Comparison of ENCODE assay signal across 32 mouse cellular contexts in the genomic region with DNA sequence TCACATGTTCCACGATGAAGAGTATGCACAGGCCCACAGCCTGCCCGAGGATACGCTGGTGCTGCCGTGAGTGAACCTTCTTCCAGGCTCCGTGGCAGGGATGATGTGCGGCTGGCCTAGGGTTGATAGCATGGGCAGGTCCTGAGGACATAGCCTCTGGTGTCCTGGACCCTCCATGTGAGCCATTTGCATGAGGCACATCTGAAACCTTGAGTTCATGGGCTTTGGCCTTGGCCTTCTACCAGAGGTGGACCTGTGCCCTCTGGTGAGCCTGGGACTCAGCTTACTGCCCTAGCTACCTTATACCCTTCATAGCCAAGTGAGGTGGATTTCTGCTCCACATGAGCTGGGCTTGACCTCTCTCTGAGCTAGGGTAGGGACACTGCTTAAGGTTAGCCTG. TPM values are rescaled to one million over a fixed set of nuclear protein-coding genes. Genes with fewer than 3 reads are reported as not detected.
"Had no signal": no experiment of that assay in that cellular context is flagged by ENCODE, and none has a peak within 500 bp of the region (broad histone marks: within the 10 kb centered on the region; RNA-seq: fewer than 3 reads in every experiment).

No protein-coding gene starts in this region.

- DNase-seq: left cerebral cortex, postnatal 4 days; liver, embryonic 13.5 days; lung, adult 18-20 months; lung, adult 2 months; lung, embryonic 14.5 days; lung, postnatal 10 days; lung, postnatal 14 days; lung, postnatal 36 days; lung, postnatal 4 days; midbrain, embryonic 14.5 days had no signal

- H3K27ac ChIP-seq: limb, embryonic 10.5 days; limb, embryonic 12.5 days; limb, embryonic 13.5 days; limb, embryonic 15.5 days; liver, embryonic 12.5 days; liver, embryonic 13.5 days; liver, embryonic 14.5 days; liver, embryonic 15.5 days; lung, embryonic 15.5 days; macrophage; midbrain, embryonic 10.5 days; midbrain, embryonic 12.5 days; midbrain, embryonic 13.5 days; midbrain, embryonic 15.5 days; neural tube, embryonic 12.5 days had no signal

- ATAC-seq: liver, embryonic 12.5 days; midbrain, embryonic 13.5 days had no signal

- H3K27me3 ChIP-seq: lung, embryonic 15.5 days had no signal

- H3K9me3 ChIP-seq: limb, embryonic 10.5 days; limb, embryonic 12.5 days; limb, embryonic 13.5 days; limb, embryonic 15.5 days; liver, embryonic 12.5 days; liver, embryonic 13.5 days; liver, embryonic 15.5 days; lung, embryonic 15.5 days; megakaryocyte, embryonic 14.5 days; midbrain, embryonic 10.5 days; midbrain, embryonic 12.5 days; midbrain, embryonic 13.5 days; midbrain, embryonic 15.5 days; neural tube, embryonic 12.5 days had no signal

- H3K9ac ChIP-seq: limb, embryonic 12.5 days; limb, embryonic 13.5 days; limb, embryonic 15.5 days; liver, embryonic 12.5 days; liver, embryonic 13.5 days; liver, embryonic 14.5 days; liver, embryonic 15.5 days; lung, embryonic 14.5 days; lung, embryonic 15.5 days; midbrain, embryonic 12.5 days; midbrain, embryonic 13.5 days; midbrain, embryonic 15.5 days; neural tube, embryonic 12.5 days had no signal

- H3K4me1 ChIP-seq: liver, embryonic 12.5 days; liver, embryonic 13.5 days; liver, embryonic 15.5 days; lung, embryonic 15.5 days; midbrain, embryonic 13.5 days; midbrain, embryonic 15.5 days; neural tube, embryonic 12.5 days had no signal

- H3K4me2 ChIP-seq: limb, embryonic 12.5 days; limb, embryonic 13.5 days; limb, embryonic 15.5 days; liver, embryonic 11.5 days; liver, embryonic 12.5 days; liver, embryonic 13.5 days; liver, embryonic 15.5 days; lung, embryonic 14.5 days; lung, embryonic 15.5 days; midbrain, embryonic 11.5 days; midbrain, embryonic 12.5 days; midbrain, embryonic 13.5 days; midbrain, embryonic 15.5 days; neural tube, embryonic 12.5 days had no signal

- H3K4me3 ChIP-seq: limb, embryonic 10.5 days; limb, embryonic 12.5 days; limb, embryonic 13.5 days; limb, embryonic 15.5 days; liver, embryonic 12.5 days; liver, embryonic 13.5 days; liver, embryonic 15.5 days; lung, embryonic 15.5 days; megakaryocyte, embryonic 14.5 days; midbrain, embryonic 10.5 days; midbrain, embryonic 12.5 days; midbrain, embryonic 13.5 days; midbrain, embryonic 15.5 days; myocyte; neural tube, embryonic 12.5 days had no signal

- H3K36me3 ChIP-seq: limb, embryonic 10.5 days; limb, embryonic 12.5 days; limb, embryonic 13.5 days; limb, embryonic 15.5 days; liver, embryonic 12.5 days; liver, embryonic 13.5 days; liver, embryonic 15.5 days; lung, embryonic 15.5 days; midbrain, embryonic 10.5 days; midbrain, embryonic 12.5 days; midbrain, embryonic 13.5 days; midbrain, embryonic 15.5 days; neural tube, embryonic 12.5 days had no signal

RNA-seq across cellular contexts. Expression of a gene that starts 5.8 kb away (rescaled TPM):
- total RNA-seq: megakaryocyte progenitor cell, adult 5-6 weeks; megakaryocyte, adult 5-6 weeks; megakaryocyte-erythroid progenitor cell, adult 5-6 weeks; monocyte, adult 5-6 weeks had no signal
- polyA plus RNA-seq: macrophage; midbrain, embryonic 14.5 days had no signal

RNA-seq across cellular contexts. Expression of a gene that starts 33.8 kb away (rescaled TPM):
- total RNA-seq: megakaryocyte progenitor cell, adult 5-6 weeks; megakaryocyte, adult 5-6 weeks; megakaryocyte-erythroid progenitor cell, adult 5-6 weeks; monocyte, adult 5-6 weeks had no signal
- polyA plus RNA-seq: macrophage had no signal
